Comparison of ENCODE assay signal across 9 mouse cellular contexts in the genomic region with DNA sequence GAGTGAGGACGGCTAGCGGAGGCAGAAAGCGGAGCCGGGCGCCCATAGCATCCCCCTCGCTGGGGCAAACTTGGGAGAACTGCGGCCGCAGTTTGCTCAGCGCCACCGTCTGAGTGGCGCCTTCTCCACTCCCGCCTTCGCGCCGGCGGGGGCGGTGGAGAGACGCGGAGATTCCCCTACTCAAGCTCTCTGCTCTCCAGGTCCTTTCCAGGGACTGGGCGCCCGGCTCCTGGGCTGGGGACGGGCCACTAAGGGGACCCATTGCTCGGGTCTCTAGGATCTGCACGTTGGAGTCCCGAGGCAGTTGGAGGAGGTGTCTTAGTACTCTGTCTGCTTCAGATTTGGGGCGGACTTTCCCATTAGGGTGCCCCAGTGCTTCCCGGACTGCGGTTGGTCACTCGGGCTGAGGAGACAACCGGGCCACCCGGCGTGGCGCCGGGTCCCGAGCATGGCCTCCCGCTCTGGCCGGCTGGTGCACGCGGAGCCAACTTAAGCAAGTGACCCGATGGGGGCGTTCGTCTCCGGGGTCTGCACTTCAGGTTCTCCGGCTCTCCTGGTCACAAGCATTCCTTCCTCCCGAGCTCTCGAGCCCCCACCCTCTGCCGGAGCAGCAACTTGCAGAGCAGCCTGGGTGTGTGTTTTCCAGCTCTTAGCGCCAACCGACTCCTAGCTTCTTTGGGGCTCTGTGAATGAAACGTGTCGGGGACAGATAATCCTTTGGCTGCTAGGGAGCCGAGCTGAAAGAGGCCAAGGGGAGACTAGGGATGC. TPM values are rescaled to one million over a fixed set of nuclear protein-coding genes. Genes with fewer than 3 reads are reported as not detected.
A peak's percentile ranks its signal among the peaks of the same experiment; 100 is the strongest.
DNase-seq lines count a peak whose midpoint lies in the region; ATAC-seq and TF ChIP-seq lines count a peak whose summit lies in the region.
"Had no signal": no experiment of that assay in that cellular context is flagged by ENCODE, and none has a peak within 500 bp of the region (broad histone marks: within the 10 kb centered on the region; RNA-seq: fewer than 3 reads in every experiment).

No protein-coding gene starts in this region.

- peak overlapping the region; percentile 98 for H3K9ac ChIP-seq in forebrain, embryonic 11.5 days (ENCODE audit: low read length)
- peak overlapping the region; percentile 88 for H3K9ac ChIP-seq in heart, embryonic 13.5 days
- H3K9ac ChIP-seq in liver, embryonic 12.5 days: peak overlapping the region; percentile 55

- peak; percentile 42; the same call in 1 of the 2 replicates for TF ChIP-seq CTCF in brain, embryonic 14.5 days (IDR thresholded peaks at IDR 0.05; ENCODE audit: borderline replicate concordance, extremely low read depth, insufficient read depth, insufficient read length)

- H3K9me3 ChIP-seq in forebrain, embryonic 11.5 days (ENCODE audit: control insufficient read depth, low read length): no peaks in the 10 kb centered on the region
- H3K9me3 ChIP-seq in heart, embryonic 13.5 days: no peaks in the 10 kb centered on the region
- no peaks in the 10 kb centered on the region for H3K9me3 ChIP-seq in liver, embryonic 12.5 days (replicated peaks)

- peak; percentile 13; the same call in 1 of the 2 replicates for TF ChIP-seq POLR2A in brain, embryonic 14.5 days (IDR thresholded peaks at IDR 0.05; ENCODE audit: borderline replicate concordance, extremely low read depth, insufficient read depth, insufficient read length, poor library complexity, severe bottlenecking)

- H3K4me1 ChIP-seq in forebrain, embryonic 11.5 days (replicated peaks; ENCODE audit: control insufficient read depth, insufficient read depth, low read length): peaks cover 8% of the 10 kb centered on the region; the same call in 1 of the 2 replicates
- peaks cover 21% of the 10 kb centered on the region for H3K4me1 ChIP-seq in heart, embryonic 13.5 days
- H3K4me1 ChIP-seq in liver, embryonic 12.5 days: 0 out of 2 replicates have a peak, but pooled peaks cover 3% of the 10 kb centered on the region

- H3K4me3 ChIP-seq in forebrain, embryonic 11.5 days (ENCODE audit: low read depth, low read length): peak overlapping the region; percentile 85
- H3K4me3 ChIP-seq in heart, embryonic 13.5 days: peak overlapping the region; percentile 83
- H3K4me3 ChIP-seq in liver, embryonic 12.5 days: peak overlapping the region; percentile 56

- DNase-seq in 3134 (ENCODE audit: extremely low read depth, insufficient read length, low spot score): peak; percentile 87
- DNase-seq in brain, embryonic 14.5 days (ENCODE audit: low read depth): peak; percentile 97
- DNase-seq in forebrain, embryonic 11.5 days (ENCODE audit: low spot score): peak; percentile 92
- peak; percentile 80 for DNase-seq in kidney, postnatal 10 days
- peak; percentile 87 for DNase-seq in neural tube, embryonic 10.5 days (ENCODE audit: extremely low spot score, low spot score)
- DNase-seq in urinary bladder, adult 2 months (ENCODE audit: low spot score): peak; percentile 58

- WGBS in forebrain, embryonic 11.5 days: 1% methylated on average over 52 of the region's 52 CpGs
- WGBS in heart, embryonic 13.5 days: under 1% methylated on average over 52 of the region's 52 CpGs
- under 1% methylated on average over 52 of the region's 52 CpGs for WGBS in liver, embryonic 12.5 days (ENCODE audit: insufficient replicate concordance)

- no peaks in the 10 kb centered on the region for H3K27me3 ChIP-seq in forebrain, embryonic 11.5 days (ENCODE audit: control insufficient read depth, insufficient read depth, low read length)
- H3K27me3 ChIP-seq in heart, embryonic 13.5 days (replicated peaks): peaks cover 4% of the 10 kb centered on the region; the same call in 1 of the 2 replicates
- peaks cover 38% of the 10 kb centered on the region for H3K27me3 ChIP-seq in liver, embryonic 12.5 days (replicated peaks)
- H3K27me3 ChIP-seq: CH12.LX had no signal

- peak overlapping the region; percentile 95 for H3K27ac ChIP-seq in forebrain, embryonic 11.5 days (ENCODE audit: low read depth, low read length)
- H3K27ac ChIP-seq in heart, embryonic 13.5 days (replicated peaks): peak overlapping the region; percentile 88
- peak overlapping the region; percentile 72 for H3K27ac ChIP-seq in liver, embryonic 12.5 days

- no peaks in the 10 kb centered on the region for H3K36me3 ChIP-seq in forebrain, embryonic 11.5 days (ENCODE audit: control insufficient read depth, insufficient read depth, low read length)
- H3K36me3 ChIP-seq in heart, embryonic 13.5 days: no peaks in the 10 kb centered on the region
- H3K36me3 ChIP-seq in liver, embryonic 12.5 days: no peaks in the 10 kb centered on the region

- peak; percentile 78 for ATAC-seq in forebrain, embryonic 11.5 days (replicated peaks; ENCODE audit: low FRiP score)
- peak; percentile 65; the same call in 1 of the 2 replicates for ATAC-seq in heart, embryonic 13.5 days (ENCODE audit: extremely low read depth, insufficient number of reproducible peaks, low FRiP score, low TSS enrichment)
- ATAC-seq in liver, embryonic 12.5 days: peak; percentile 56

- H3K4me2 ChIP-seq in forebrain, embryonic 11.5 days (ENCODE audit: low read depth, low read length, severe bottlenecking): peak overlapping the region; percentile 74
- H3K4me2 ChIP-seq in heart, embryonic 13.5 days: peak overlapping the region; percentile 99
- H3K4me2 ChIP-seq in liver, embryonic 12.5 days: peak overlapping the region; percentile 65

RNA-seq across cellular contexts. Expression of gene Gpc6, which starts 1.5 kb away (rescaled TPM):
- polyA plus RNA-seq in brain, embryonic 14.5 days (2012; rRNA removed): 6.5 and 10.7 TPM in 2 replicates
- polyA plus RNA-seq in forebrain, embryonic 11.5 days (2014; fragmentation: Nextera tagmentation; extraction: Ambion mirVana): 36.5 and 36.7 TPM in 2 replicates
- 13.1 and 14.0 TPM in 2 replicates for polyA plus RNA-seq in heart, embryonic 13.5 days (2015; fragmentation: Nextera tagmentation; extraction: Ambion mirVana)
- 8.2 and 8.4 TPM in 2 replicates for polyA plus RNA-seq in liver, embryonic 12.5 days (2016; fragmentation: Nextera tagmentation; extraction: Ambion mirVana)
- polyA plus RNA-seq in urinary bladder, adult 2 months (2012; rRNA removed): 14.0 and 22.9 TPM in 2 replicates

Comparison
In these comparisons a context has a peak if more than half of its experiments do, and no peak if none do; other contexts are left out.
1. Peak in every context shown above with its lines: DNase-seq, ATAC-seq, H3K4me3 ChIP-seq and H3K27ac ChIP-seq.